Mouse (Mus musculus) hindbrain, embryonic 12.5 days (tissue): Measurements from ENCODE around the gene Gm9922. TPM values are rescaled to one million over a fixed set of nuclear protein-coding genes. Genes with fewer than 3 reads are reported as not detected.

Experiments used
- ATAC-seq: fragments of 200-750 bp; cut with Nextera tagmentation; 2 replicates; pipeline ENCODE4 v1.8.0; 2017; ENCODE audit warnings: moderate TSS enrichment; ENCODE audit not compliant: low FRiP score
- H3K27ac ChIP-seq: fragments of 300-500 bp; sonication (generic); 2 replicates; pipeline ENCODE4 v1.5.1; 2016; ENCODE audit warnings: mild to moderate bottlenecking
- H3K27me3 ChIP-seq: fragments of 300-500 bp; sonication (generic); 2 replicates; pipeline ENCODE4 v1.6.1; 2016; ENCODE audit warnings: mild to moderate bottlenecking
- H3K36me3 ChIP-seq: fragments of 300-500 bp; sonication (generic); 2 replicates; pipeline ENCODE4 v1.6.1; 2016; ENCODE audit warnings: mild to moderate bottlenecking
- H3K4me1 ChIP-seq: fragments of 300-500 bp; sonication (generic); 2 replicates; pipeline ENCODE4 v1.6.1; 2016
- H3K4me2 ChIP-seq: fragments of 300-500 bp; sonication (generic); replicated peaks from 2 replicates; pipeline ENCODE4 v1.6.1; 2016; ENCODE audit warnings: mild to moderate bottlenecking
- H3K4me3 ChIP-seq: fragments of 300-500 bp; sonication (generic); 2 replicates; pipeline ENCODE4 v1.5.1; 2016; ENCODE audit warnings: mild to moderate bottlenecking
- H3K9ac ChIP-seq: fragments of 300-500 bp; sonication (generic); 2 replicates; pipeline ENCODE4 v1.6.1; 2016; ENCODE audit warnings: mild to moderate bottlenecking, moderate library complexity
- H3K9me3 ChIP-seq: fragments of 300-500 bp; sonication (generic); replicated peaks from 2 replicates; pipeline ENCODE4 v1.6.1; 2016; ENCODE audit warnings: mild to moderate bottlenecking
- whole genome bisulfite sequencing: fragments of 180-500 bp; shearing (Covaris S2); methylation state at CpG from one replicate; pipeline ENCODE4 v1.1.7; 2016; 5-methylcytosine and 5-hydroxymethylcytosine counted together
- polyA plus RNA-seq: library from polyadenylated mRNA; unstranded; fragments of >200 nt; fragmentation: Nextera tagmentation; extraction: Ambion mirVana; gene quantifications from 2 replicates; pipeline ENCODE4 v1.2.1, GENCODE M21; 2016

The Gm9922 gene
- 0.85 and 2.3 TPM in 2 replicates for polyA plus RNA-seq

GRCm38 (mm10) chr14:101729237-101729971 is at the start of gene Gm9922, which contains the start of gene Lmo7:
Gene Gm9922, minus strand, starts transcription at chr14:101729814.
Gene Lmo7, plus strand, starts transcription at chr14:101729957.
- H3K9ac ChIP-seq = peak within 1 kb of the TSS; percentile 60
- WGBS = under 1% methylated on average over 51 of the region's 51 CpGs
- no peaks in the 10 kb centered on the region for H3K36me3 ChIP-seq
- peaks cover 14% of the 10 kb centered on the region for H3K4me1 ChIP-seq
- no peak within 1 kb of the TSS for H3K27ac ChIP-seq
- peak within 1 kb of the TSS; percentile 100 for H3K4me2 ChIP-seq
- peaks cover 48% of the 10 kb centered on the region for H3K27me3 ChIP-seq
- peak; percentile 81 for ATAC-seq
- no peaks in the 10 kb centered on the region for H3K9me3 ChIP-seq
- peak within 1 kb of the TSS; percentile 64 for H3K4me3 ChIP-seq

- Histone ChIP-seq H3K27ac (no peak overlapping the region), H3K36me3 (no peaks in the 10 kb centered on the region), H3K4me3 (no peak overlapping the region), H3K4me1 (0 out of 2 replicates have a peak, but pooled peaks cover 4% of the 10 kb centered on the region), H3K27me3 (no peaks in the 10 kb centered on the region), H3K9me3 (no peaks in the 10 kb centered on the region), H3K9ac (no peak overlapping the region), H3K4me2 (no peak overlapping the region)
- no peak for ATAC-seq
- 92% methylated on average over 3 of the region's 3 CpGs for WGBS
These were observed 48.8 kb upstream of the Gm9922 start for GRCm38 (mm10) chr14:101778426-101778825.

DNA sequence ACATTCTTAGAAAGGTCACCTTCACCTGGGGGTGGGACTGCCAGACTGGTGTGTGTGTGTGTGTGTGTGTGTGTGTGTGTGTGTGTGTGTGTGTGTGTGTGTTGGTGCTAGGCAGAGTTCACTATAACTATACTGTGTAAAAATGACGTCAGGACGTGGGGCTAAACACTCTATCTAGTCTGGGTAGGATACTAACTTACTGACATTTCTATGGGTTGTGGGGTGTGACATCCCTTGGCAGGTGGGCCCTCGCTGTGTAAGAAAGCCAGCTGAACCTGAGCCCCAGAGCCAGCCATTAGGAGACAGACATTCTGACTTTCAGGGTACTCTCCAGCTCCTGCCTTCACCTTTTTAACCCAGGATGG is 47.5 kb upstream of the Gm9922 start:
- Histone ChIP-seq H3K4me3 (no peak overlapping the region), H3K9ac (no peak overlapping the region), H3K27ac (no peak overlapping the region), H3K27me3 (no peaks in the 10 kb centered on the region), H3K9me3 (no peaks in the 10 kb centered on the region), H3K36me3 (no peaks in the 10 kb centered on the region), H3K4me1 (0 out of 2 replicates have a peak, but pooled peaks cover 4% of the 10 kb centered on the region), H3K4me2 (no peak overlapping the region)
- WGBS = 27% methylated on average over 3 of the region's 3 CpGs
- no peak for ATAC-seq

DNA sequence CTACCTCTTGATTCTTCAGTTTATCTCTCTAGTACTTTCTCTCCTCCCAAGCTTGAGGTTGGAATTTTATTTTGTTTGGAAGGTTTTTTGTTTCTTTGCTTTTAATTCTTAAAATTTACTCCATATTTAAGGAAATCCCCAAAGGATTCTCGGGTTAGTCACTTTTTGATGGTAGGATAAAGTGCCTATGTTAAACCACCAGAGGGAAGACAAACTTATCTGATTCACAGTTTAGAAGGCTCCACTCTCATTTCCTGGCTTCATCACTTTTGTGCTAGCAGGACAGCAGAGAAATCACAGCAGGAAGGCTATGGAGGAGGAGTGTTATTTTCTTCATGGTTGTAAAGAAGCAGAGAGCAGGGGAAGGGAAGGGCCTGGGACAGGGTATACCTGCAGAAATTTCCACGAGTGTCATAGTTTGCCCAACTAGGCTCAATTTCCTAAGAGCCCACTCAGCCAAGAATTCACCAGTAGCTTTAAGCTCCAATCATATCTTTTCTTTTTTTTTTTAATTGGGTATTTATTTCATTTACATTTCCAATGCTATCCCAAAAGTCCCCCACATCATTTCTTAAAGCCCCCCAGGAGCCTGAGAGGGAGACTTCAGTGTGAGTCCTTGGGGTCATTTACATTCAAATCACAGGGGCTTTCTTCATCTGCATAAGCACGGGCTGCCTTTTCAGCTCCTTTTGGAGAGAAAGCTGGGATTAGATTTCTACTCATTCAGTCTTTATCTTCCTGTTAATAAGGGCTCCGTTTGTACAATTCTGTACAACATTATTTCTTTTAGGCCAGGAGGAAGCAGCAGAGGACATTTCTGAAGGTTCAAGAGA is 46.9 kb upstream of the Gm9922 start:
- Histone ChIP-seq H3K4me3 (no peak overlapping the region), H3K9me3 (no peaks in the 10 kb centered on the region), H3K4me1 (0 out of 2 replicates have a peak, but pooled peaks cover 4% of the 10 kb centered on the region), H3K9ac (no peak overlapping the region), H3K27me3 (no peaks in the 10 kb centered on the region), H3K27ac (no peak overlapping the region), H3K4me2 (no peak overlapping the region), H3K36me3 (no peaks in the 10 kb centered on the region)
- 13% methylated on average over 4 of the region's 4 CpGs for WGBS
- no peak for ATAC-seq

- ATAC-seq = no peak
- H3K4me1 ChIP-seq = 0 out of 2 replicates have a peak, but pooled peaks cover 4% of the 10 kb centered on the region
- H3K4me3 ChIP-seq = no peak overlapping the region
- no peak overlapping the region for H3K9ac ChIP-seq
- no peak overlapping the region for H3K27ac ChIP-seq
- no peaks in the 10 kb centered on the region for H3K9me3 ChIP-seq
- no peak overlapping the region for H3K4me2 ChIP-seq
- H3K36me3 ChIP-seq = no peaks in the 10 kb centered on the region
- 62% methylated on average over 4 of the region's 4 CpGs for WGBS
- no peaks in the 10 kb centered on the region for H3K27me3 ChIP-seq
These were observed 45.0 kb upstream of the Gm9922 start for GRCm38 (mm10) chr14:101774631-101775030.

GRCm38 (mm10) chr14:101771756-101772155 is 42.1 kb upstream of the Gm9922 start:
- 96% methylated on average over 6 of the region's 6 CpGs for WGBS
- Histone ChIP-seq H3K4me2 (no peak overlapping the region), H3K9ac (no peak overlapping the region), H3K36me3 (no peaks in the 10 kb centered on the region), H3K9me3 (no peaks in the 10 kb centered on the region), H3K4me1 (0 out of 2 replicates have a peak, but pooled peaks cover under 1% of the 10 kb centered on the region), H3K27me3 (no peaks in the 10 kb centered on the region), H3K4me3 (no peak overlapping the region), H3K27ac (no peak overlapping the region)
- ATAC-seq = no peak

DNA sequence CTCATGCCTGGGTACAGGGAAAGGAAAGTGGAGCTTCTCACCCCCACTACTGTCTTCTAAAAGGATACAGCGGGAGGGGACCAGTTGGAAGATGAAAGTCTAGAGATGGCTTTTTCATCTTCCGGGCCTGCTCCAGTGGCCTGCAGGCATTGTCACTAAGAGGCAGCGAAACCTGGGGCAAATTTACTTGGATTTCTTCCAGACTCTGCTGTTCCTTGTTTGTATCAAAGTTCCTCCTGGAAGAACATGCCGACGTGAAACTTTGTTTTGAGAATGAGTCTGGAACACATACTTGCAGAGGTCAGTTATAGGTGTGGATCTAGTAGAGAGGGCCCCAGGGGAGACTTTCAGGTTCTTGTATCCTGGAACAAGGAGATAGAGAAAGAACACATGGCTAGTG is 41.7 kb upstream of the Gm9922 start:
- Histone ChIP-seq H3K4me2 (no peak overlapping the region), H3K9ac (no peak overlapping the region), H3K4me1 (no peaks in the 10 kb centered on the region), H3K27me3 (no peaks in the 10 kb centered on the region), H3K9me3 (no peaks in the 10 kb centered on the region), H3K27ac (no peak overlapping the region), H3K36me3 (no peaks in the 10 kb centered on the region), H3K4me3 (no peak overlapping the region)
- no peak for ATAC-seq
- 89% methylated on average over 5 of the region's 5 CpGs for WGBS

GRCm38 (mm10) chr14:101763762-101764295 is 34.2 kb upstream of the Gm9922 start:
- Histone ChIP-seq H3K4me2 (no peak overlapping the region), H3K4me3 (no peak overlapping the region), H3K36me3 (no peaks in the 10 kb centered on the region), H3K9me3 (no peaks in the 10 kb centered on the region), H3K4me1 (no peaks in the 10 kb centered on the region), H3K9ac (no peak overlapping the region), H3K27ac (no peak overlapping the region), H3K27me3 (no peaks in the 10 kb centered on the region)
- 35% methylated on average over 3 of the region's 3 CpGs for WGBS
- no peak for ATAC-seq

DNA sequence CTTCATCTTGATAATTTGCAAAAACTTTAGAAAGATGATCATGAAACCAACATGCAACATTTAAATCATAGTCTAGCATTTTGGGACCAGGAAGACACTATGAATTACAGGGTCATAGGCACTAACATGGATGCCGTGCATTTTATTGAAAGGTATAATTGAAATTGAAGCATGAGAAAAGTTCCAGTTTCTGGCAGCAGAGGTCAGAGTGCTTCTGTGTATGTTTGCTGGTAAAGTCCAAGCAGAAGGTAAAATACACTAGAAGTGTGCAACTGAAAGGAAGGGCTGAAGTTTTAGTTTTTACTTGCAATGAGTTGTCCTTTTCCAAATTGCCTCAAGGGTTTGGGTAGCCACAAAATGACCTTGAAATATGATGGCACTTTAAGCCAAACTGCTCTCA is 32.7 kb upstream of the Gm9922 start:
- H3K4me1 ChIP-seq = no peaks in the 10 kb centered on the region
- no peak overlapping the region for H3K4me2 ChIP-seq
- no peak for ATAC-seq
- no peaks in the 10 kb centered on the region for H3K36me3 ChIP-seq
- no peak overlapping the region for H3K4me3 ChIP-seq
- no peaks in the 10 kb centered on the region for H3K9me3 ChIP-seq
- no peak overlapping the region for H3K27ac ChIP-seq
- H3K9ac ChIP-seq = no peak overlapping the region
- 52% methylated on average over 1 of the region's 1 CpGs for WGBS
- no peaks in the 10 kb centered on the region for H3K27me3 ChIP-seq

- Histone ChIP-seq H3K36me3 (no peaks in the 10 kb centered on the region), H3K4me1 (no peaks in the 10 kb centered on the region), H3K9ac (no peak overlapping the region), H3K27me3 (no peaks in the 10 kb centered on the region), H3K9me3 (no peaks in the 10 kb centered on the region), H3K4me3 (no peak overlapping the region), H3K4me2 (no peak overlapping the region), H3K27ac (no peak overlapping the region)
- no peak for ATAC-seq
- 35% methylated on average over 4 of the region's 4 CpGs for WGBS
These were observed 25.8 kb upstream of the Gm9922 start for GRCm38 (mm10) chr14:101755425-101755824.

- ATAC-seq = no peak
- H3K4me3 ChIP-seq = no peak overlapping the region
- WGBS = 90% methylated on average over 4 of the region's 4 CpGs
- H3K27me3 ChIP-seq = no peaks in the 10 kb centered on the region
- H3K27ac ChIP-seq = no peak overlapping the region
- no peak overlapping the region for H3K9ac ChIP-seq
- no peaks in the 10 kb centered on the region for H3K36me3 ChIP-seq
- no peak overlapping the region for H3K4me2 ChIP-seq
- no peaks in the 10 kb centered on the region for H3K9me3 ChIP-seq
- no peaks in the 10 kb centered on the region for H3K4me1 ChIP-seq
These were observed 21.3 kb upstream of the Gm9922 start for GRCm38 (mm10) chr14:101750910-101751309.

GRCm38 (mm10) chr14:101748436-101748835 is 18.8 kb upstream of the Gm9922 start:
- Histone ChIP-seq H3K4me2 (no peak overlapping the region), H3K27me3 (no peaks in the 10 kb centered on the region), H3K27ac (no peak overlapping the region), H3K4me3 (no peak overlapping the region), H3K9me3 (no peaks in the 10 kb centered on the region), H3K9ac (no peak overlapping the region), H3K36me3 (no peaks in the 10 kb centered on the region), H3K4me1 (no peaks in the 10 kb centered on the region)
- 89% methylated on average over 7 of the region's 7 CpGs for WGBS
- ATAC-seq = no peak
